Mouse (Mus musculus) forebrain, embryonic 12.5 days (tissue): ENCODE results near the gene Pou2af1. TPM values are rescaled to one million over a fixed set of nuclear protein-coding genes. Genes with fewer than 3 reads are reported as not detected.

Experiments used
- ATAC-seq: fragments of 200-750 bp; cut with Nextera tagmentation; 2 replicates; pipeline ENCODE4 v1.8.0; 2017; ENCODE audit warnings: moderate TSS enrichment; ENCODE audit not compliant: low FRiP score
- H3K27ac ChIP-seq: fragments of 300-500 bp; sonication (generic); 2 replicates; pipeline ENCODE4 v1.5.1; 2016; ENCODE audit warnings: mild to moderate bottlenecking
- H3K27me3 ChIP-seq: fragments of 300-500 bp; sonication (generic); 2 replicates; pipeline ENCODE4 v1.6.1; 2016; ENCODE audit warnings: mild to moderate bottlenecking
- H3K36me3 ChIP-seq: fragments of 300-500 bp; sonication (generic); replicated peaks from 2 replicates; pipeline ENCODE4 v1.6.1; 2016; ENCODE audit warnings: mild to moderate bottlenecking
- H3K4me1 ChIP-seq: fragments of 300-500 bp; sonication (generic); 2 replicates; pipeline ENCODE4 v1.6.1; 2016
- H3K4me2 ChIP-seq: fragments of 300-500 bp; sonication (generic); 2 replicates; pipeline ENCODE4 v1.6.1; 2016; ENCODE audit warnings: mild to moderate bottlenecking, moderate library complexity
- H3K4me3 ChIP-seq: fragments of 300-500 bp; sonication (generic); replicated peaks from 2 replicates; pipeline ENCODE4 v1.5.1; 2016; ENCODE audit warnings: mild to moderate bottlenecking
- H3K9ac ChIP-seq: fragments of 300-500 bp; sonication (generic); 2 replicates; pipeline ENCODE4 v1.6.1; 2016; ENCODE audit warnings: mild to moderate bottlenecking
- H3K9me3 ChIP-seq: fragments of 300-500 bp; sonication (generic); 2 replicates; pipeline ENCODE4 v1.6.1; 2016
- WGBS: fragments of 180-500 bp; shearing (Covaris S2); methylation state at CpG from one replicate; pipeline ENCODE4 v1.1.7; 2016; 5-methylcytosine and 5-hydroxymethylcytosine counted together
- polyA plus RNA-seq: library from polyadenylated mRNA; unstranded; fragments of >200 nt; fragmentation: Nextera tagmentation; extraction: Ambion mirVana; gene quantifications from 2 replicates; pipeline ENCODE4 v1.2.1, GENCODE M21; 2016

The Pou2af1 gene
- polyA plus RNA-seq, 1 experiment from 2014 or later: not detected

DNA sequence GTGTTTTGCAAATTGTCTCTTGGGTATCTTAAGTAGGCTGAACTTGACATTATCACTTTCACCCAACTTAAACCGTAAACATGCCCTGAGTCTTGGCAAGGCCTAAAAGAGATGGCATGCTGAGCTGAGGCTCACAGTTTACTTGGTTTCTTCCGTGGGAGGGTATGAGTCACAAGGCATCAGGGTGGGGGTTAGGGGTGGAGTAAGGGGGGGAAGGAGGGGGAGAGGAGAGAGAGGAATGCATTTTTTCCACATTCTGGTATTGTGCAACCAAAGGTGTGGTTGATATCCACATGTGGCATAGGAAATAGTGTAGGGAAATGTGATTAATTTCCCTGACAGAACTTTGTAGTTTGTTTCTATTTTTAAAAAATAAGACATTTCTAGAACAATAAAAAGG, 72.6 kb downstream of the Pou2af1 start:
- 66% methylated on average over 2 of the region's 2 CpGs for WGBS
- H3K9me3 ChIP-seq: no peaks in the 10 kb centered on the region
- H3K27me3 ChIP-seq: no peaks in the 10 kb centered on the region
- no peak overlapping the region for H3K27ac ChIP-seq
- no peak overlapping the region for H3K9ac ChIP-seq
- H3K36me3 ChIP-seq: no peaks in the 10 kb centered on the region
- H3K4me3 ChIP-seq: no peak overlapping the region
- H3K4me1 ChIP-seq: no peaks in the 10 kb centered on the region
- no peak overlapping the region for H3K4me2 ChIP-seq
- no peak for ATAC-seq

Other genes with a start within 250 kb of the Pou2af1 start
- gene Sik2, start 204.6 kb upstream of the Pou2af1 start, polyA plus RNA-seq: 14.9 and 16.2 TPM in 2 replicates
- gene Btg4, start 152.8 kb upstream of the Pou2af1 start, polyA plus RNA-seq: not detected in 2 replicates
- gene Layn, start 136.6 kb upstream of the Pou2af1 start, polyA plus RNA-seq: 0.69 and 1.2 TPM in 2 replicates
- gene 4833427G06Rik, start 111.6 kb upstream of the Pou2af1 start, polyA plus RNA-seq: 0.27 TPM in 1 of 2 replicates, not detected in the other
- 0.03 TPM in 1 of 2 replicates, not detected in the other for gene Gm32742, start 48.2 kb upstream of the Pou2af1 start, polyA plus RNA-seq
- 1.0 and 1.6 TPM in 2 replicates for gene Colca2, start 64.9 kb downstream of the Pou2af1 start, polyA plus RNA-seq
- gene 1810046K07Rik, start 115.2 kb downstream of the Pou2af1 start, polyA plus RNA-seq: not detected in 2 replicates